Mouse (Mus musculus): ENCODE results near the gene Gm28308. TPM values are rescaled to one million over a fixed set of nuclear protein-coding genes. Genes with fewer than 3 reads are reported as not detected.

The Gm28308 gene
- total RNA-seq, 1 experiment from 2014 or later, result not detected

DNA sequence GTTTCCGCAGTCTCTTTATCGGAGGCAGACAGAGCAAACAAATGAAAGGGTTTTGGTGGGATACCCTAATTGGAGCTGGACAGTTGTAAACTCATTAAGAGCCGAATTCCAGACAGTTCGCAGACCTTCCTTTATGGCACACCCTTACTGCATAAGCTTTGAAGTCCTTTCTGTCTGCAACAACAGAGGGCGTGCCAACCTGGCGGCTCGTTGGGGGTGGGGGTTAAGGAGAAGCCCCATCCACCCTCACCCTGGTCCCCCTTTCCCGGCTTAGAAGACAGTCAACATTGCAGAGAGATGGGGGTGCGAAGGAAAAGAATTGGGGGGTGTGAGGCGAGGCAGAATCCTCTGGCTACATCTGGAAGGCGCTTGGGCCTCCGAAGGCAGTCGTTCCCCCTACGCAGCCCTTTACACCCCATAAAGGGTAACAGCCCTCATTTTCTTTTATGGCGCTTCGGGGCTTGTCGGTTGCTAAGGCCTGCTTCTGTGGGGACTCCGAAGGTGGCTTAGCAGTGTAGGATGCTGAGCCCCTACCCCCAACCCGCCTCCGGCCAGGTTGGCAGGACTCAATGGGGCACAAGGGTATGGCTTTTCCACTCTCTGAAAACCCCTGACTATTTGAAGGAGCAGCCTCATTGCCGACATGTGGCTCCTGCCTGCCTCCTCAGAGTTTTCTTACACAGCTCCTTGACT is 9.0 kb upstream of the Gm28308 start:
- 0 out of 2 replicates have a peak, but pooled peaks have one; percentile 5 for ATAC-seq (replicated peaks; ENCODE audit: low read depth, poor library complexity, severe bottlenecking)

DNA sequence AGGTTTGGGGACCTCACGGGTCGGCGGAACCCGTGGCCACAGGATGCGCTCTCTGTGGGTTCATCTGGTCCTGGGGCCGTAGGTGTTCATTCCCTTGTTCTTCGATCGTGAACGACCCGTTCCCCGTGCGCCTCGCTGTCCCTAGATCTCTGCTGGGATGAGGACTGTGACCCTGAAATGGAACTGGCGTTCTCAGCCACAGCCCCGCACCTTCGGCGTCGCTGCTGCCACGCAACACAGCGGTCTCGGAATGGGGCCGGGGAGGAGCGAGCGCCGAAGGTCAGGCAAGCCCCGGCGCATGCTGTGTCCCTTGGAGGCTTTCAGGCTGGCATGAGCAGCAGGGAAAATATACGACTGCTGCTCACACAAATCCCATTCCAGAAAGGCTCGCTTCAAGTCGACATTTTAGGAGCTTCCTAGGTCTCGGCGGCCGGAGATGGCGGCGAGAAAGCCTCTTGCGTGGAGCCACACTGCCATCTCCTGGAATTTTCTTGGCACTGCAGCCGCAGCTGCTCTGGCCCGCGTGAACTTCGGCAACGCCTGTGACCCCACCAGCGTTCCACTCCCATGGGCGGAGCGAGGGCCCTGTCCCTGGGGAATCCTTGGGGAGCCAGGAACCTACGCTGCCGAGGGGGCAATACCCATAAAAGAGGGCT is 8.3 kb upstream of the Gm28308 start, which contains the start of gene Hoxa7:
Gene Hoxa7, minus strand, starts transcription at position 518 of the 656 bp plus-strand sequence.
- ATAC-seq (replicated peaks; ENCODE audit: low read depth, poor library complexity, severe bottlenecking), result peak; percentile 61

DNA sequence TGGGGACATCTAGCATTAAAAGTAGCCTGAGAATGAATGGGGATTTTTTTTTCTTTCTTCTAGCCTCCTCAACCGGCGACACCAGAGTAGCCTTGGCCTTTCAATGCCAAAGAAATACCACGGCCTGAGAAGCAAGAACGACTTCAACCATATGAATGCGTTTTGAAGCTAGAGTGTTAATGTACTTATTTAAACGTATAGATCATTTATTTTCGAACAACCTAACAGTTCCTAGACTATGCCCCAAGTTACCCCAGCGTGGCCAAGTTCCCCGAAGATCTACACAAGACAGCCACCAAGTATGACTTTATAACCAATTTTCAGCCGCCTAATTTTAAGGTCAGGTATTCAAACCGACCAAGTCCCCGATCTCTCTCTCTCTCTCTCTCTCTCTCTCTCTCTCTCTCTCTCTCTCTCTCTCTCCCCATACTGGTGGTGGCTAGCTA is 7.7 kb upstream of the Gm28308 start:
- ATAC-seq (replicated peaks; ENCODE audit: low read depth, poor library complexity, severe bottlenecking), result no peak

DNA sequence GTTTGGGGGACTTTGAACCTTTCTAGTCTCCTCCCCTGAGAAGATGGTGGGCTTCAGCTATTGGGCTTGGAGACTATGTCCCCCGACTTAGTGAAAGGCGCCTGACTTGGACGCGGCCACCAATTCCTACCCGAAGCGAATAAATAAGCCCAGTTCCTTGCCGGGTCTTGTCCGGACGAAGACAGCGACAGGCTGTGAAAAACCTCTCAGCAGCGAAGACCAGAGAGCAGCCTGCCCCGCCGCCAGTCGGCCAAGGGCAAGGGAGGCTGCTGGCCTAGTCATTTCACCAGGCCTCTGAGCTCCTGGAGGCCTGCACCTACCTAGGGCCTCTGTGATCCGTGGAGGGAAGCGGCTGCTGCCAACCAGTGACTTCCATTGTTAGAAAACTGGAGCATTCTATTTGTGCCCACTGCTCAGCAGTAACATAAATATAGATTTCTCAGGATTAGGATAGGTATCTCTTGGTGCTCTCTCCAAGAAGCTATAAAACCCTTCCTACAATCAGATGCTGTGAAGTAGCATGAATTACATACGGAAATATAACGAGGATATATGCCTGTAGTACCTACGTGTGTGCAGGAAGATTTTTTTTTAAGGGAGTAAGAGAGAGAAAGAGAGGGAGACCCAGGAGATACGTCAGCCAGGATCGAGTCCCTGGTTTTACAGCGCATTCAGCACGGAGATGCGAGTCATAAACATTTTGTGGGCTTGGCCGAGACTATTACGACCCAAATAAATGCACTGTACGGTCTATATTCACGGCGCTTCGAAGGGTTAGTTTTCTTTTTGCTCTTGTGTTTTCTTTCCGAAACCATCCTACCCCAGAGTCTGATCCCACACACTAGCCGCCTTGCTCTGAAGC is 7.1 kb upstream of the Gm28308 start:
- ATAC-seq (replicated peaks; ENCODE audit: low read depth, poor library complexity, severe bottlenecking), result no peak; the same call in 1 of the 2 replicates

DNA sequence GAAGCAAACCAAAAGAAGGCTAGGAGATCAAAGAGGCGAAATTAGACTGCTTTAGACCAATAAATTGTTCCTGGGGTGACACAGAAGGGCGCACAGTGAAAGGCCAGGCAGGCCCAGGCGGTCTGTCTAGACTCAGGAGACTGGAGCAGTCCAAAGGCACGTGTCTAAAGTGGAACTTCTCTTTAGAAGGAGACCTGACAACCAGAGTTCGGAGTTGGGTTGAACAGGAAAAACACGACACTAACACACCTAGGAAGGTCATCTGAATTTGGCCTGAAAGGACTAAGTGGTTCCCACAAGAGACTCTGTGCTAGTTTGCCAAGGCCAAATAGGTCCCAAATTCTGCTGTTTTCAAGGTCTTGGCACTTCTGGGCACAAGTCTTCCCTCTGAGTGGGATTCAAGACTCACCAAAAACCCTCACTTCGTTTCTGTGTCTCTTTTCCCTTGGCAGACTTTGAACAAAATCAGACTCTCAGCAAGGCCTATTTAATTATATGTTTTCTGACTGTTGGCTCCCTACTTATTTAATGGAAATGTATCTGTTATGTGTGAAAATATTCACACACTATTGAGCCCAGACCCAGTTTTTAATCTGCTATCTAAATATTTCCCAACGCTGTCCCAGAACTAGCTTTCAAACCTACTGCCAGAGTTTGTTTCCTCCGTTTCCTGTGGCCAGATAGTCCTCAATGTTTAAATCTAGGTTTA is 6.2 kb upstream of the Gm28308 start:
- no peak for ATAC-seq (replicated peaks; ENCODE audit: low read depth, poor library complexity, severe bottlenecking)

DNA sequence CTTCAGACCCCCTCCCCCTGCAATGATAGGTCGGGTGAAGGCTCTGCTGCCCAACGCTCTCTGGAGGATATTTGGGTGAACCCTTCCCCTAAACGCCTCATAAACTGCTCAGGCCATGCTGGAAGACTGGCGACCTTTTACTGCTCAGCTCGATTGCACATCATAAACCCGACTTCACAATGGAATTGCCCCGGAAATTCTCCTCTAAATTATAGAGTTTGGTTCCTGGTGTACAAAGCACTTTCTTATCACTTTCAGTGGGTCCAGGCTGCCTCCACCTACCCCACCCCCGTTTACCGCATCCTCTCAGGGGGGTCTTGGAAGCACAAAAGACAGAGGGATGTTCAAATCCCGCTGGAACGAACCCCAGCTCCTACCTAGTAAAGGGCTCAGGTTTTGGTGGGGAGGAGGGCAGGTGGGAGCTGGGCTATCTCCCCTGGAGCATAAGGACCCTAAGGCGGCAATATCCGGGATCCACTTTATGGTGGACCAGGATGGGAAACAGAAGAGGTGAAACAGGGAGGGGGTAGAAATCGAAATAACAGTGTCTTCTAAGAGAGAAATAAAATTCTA is 5.6 kb upstream of the Gm28308 start:
- no peak for ATAC-seq (replicated peaks; ENCODE audit: low read depth, poor library complexity, severe bottlenecking)

DNA sequence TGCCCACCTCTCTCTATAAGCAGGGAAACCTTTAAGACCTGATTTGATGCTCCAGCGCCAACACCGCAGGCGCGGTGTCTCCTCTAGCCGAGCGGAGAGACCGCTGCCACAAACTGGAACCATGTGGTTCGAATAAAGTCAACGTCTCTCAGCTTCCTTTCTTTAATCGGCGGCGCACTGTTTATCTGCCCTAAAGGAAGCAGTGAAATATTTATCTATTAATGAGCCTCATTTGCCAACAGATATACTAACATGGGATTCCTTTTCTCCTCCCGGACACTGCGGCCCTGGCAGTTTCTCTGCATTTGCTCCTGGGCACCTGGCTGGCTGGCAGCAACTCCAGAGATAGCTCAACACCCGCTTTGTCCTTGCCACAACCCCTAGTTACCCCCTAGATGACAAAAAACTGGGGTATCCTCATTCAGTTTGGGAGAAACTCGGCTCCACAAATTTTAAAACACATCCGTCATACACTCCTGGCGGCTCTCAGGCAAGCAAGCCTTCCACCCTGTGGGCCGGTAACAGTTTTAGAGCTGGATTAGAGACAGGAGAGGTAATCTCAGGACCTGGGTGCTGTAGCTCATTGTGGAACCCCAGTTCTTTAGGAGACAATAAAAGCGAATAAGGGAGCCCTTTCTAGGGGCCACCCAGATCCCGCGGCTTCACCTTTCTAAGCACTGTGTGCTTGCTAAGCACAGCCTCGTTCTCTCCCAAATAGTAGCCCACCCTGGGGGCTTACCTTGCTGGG is 4.9 kb upstream of the Gm28308 start:
- no peak for ATAC-seq (replicated peaks; ENCODE audit: low read depth, poor library complexity, severe bottlenecking)

DNA sequence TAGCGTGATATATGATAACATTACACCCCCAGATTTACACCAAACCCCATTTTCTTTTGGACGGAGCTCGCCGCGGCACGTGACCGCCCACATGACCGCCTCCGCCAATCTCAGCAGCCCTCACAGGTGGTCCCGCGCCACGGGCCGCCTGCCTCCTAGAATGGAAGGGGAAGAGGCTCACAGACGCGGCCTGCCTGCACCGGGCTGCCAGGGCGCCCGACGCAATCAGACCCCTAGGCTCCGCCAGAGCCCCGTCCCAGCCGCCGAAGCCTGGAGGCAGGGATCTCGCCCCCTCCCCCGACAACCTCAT is 4.3 kb upstream of the Gm28308 start:
- peak; percentile 47 for ATAC-seq (replicated peaks; ENCODE audit: low read depth, poor library complexity, severe bottlenecking)

DNA sequence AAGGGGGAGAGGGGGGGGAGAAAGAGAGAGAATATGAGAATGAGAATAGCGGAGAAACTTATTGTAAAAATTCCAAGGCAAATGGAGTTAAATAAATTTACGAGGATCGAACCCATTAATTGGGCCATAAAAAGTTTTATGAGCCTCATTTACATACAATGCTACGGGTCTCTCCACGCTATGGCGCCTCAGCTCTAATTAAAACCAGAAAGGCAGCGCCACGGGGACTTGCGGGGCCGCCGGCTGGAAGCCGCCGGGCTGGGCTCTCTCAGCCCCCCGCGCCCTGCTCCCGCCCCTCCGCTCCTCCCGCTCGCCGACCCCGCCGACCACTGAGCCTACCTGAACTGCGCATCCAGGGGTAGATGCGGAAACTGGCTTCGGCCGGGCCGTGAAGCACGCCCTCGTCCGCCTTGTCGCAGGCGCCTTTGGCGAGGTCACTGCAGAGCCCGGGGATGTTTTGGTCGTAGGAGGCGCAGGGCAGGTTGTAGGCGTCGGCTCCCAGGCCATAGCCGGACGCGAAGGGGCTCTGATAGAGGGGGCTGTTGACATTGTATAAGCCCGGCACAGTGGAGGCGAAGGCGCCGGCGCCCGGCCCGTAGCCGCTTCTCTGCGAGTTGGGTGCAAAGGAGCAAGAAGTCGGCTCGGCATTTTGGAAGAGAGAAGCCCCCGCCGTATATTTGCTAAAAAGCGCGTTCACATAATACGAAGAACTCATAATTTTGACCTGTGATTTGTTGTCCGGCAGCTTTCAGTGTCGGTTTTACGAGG is 3.7 kb upstream of the Gm28308 start:
- ATAC-seq (replicated peaks; ENCODE audit: low read depth, poor library complexity, severe bottlenecking), result no peak

DNA sequence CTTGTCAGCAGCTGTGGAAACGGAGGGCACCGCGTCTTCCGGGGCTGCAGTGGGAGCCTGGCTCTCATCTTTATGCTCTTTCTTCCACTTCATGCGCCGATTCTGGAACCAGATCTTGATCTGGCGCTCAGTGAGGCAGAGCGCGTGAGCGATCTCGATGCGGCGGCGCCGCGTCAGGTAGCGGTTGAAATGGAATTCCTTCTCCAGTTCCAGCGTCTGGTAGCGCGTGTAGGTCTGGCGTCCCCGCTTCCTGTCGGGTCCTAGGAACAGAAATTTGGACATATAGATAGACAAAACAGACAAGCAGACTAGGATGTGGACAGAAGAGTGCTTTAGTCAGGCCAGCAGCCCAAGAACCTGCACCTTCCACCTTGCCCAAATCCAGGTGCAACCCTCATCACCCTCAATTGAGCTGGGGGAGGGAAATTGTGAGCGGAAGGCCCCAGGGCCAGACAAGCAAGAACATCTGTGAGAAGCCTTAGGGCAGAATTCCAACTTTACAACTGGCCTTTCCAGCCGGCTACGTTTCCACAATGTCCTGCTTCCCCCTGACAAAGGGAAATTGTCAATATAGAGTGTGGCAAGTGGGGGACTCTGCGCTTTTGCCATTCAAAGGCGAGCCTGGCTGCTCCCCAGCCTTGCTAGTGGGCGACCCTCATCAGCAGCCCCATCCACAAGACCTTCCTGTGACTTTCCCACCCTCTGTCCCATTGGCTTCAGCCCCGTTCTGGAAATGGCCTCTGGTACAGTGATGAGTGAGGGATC is 2.8 kb upstream of the Gm28308 start:
- no peak for ATAC-seq (replicated peaks; ENCODE audit: low read depth, poor library complexity, severe bottlenecking)

DNA sequence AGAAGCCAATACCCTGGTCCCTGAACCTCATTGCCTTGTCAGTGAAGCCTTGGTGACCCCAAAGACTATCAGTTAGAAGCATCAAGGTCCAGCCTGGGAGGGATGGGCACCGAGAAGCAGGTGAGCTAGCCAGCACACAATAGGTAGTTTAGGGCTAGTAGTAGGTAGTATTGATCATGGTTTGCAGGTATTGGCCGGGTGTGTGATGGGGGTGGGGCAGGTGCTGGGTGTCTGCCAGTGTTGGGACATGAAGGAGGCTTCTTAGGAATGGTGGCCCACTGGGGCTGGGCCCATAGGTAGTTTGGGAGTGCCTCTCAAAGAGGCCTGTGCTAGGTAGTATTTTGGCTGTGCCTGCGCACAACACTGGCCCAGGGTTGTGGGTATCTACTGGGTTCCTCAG is 1.9 kb upstream of the Gm28308 start:
- no peak for ATAC-seq (replicated peaks; ENCODE audit: low read depth, poor library complexity, severe bottlenecking)

DNA sequence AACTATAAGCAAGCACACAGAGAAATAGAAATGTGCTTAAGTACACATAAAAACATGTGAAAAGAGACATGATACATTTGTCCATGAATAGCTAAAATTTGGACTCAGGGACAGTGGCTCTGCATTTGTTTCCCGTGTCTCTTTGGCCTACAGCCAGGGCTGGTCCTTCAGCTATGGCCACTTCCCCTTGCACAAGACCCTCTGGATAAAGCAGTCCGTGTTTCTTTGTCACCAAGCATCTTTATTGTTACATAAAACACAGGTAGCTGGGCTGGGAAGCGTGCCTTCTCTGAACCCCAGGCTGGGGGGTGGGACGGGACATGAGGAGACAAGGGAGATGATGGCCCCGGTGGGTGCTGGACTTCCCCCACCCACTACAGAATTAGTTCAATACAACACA is 1.1 kb upstream of the Gm28308 start:
- ATAC-seq (replicated peaks; ENCODE audit: low read depth, poor library complexity, severe bottlenecking), result no peak

DNA sequence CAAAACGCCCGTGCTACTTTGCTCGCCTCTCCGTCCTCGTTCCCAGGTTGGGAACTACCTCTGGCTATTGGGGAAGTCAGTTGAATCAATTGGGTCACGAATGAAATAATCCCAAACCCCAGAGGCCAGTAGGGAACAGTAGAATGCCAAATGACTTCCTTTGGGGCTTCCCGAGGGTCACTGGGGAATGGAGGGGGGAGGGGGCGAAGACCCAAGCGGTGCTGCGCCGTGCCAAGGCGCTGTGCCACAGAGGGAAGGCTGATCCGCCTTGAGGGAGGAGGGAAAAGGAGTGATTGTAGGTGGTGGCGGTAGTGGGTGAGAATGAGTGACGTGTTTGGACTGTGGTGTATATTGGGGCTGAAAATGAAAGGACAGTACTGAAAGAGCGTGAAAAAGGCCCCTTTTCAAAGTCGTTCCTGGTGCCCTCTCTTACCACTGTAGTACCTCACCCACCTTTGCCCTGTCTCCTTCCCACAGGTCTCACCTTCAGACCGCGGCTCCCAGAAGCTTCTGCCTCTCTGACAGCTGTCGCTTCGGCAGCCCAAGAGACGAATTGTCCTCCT is 502 bp downstream of the Gm28308 start:
- ATAC-seq (replicated peaks; ENCODE audit: low read depth, poor library complexity, severe bottlenecking), result peak; percentile 29

DNA sequence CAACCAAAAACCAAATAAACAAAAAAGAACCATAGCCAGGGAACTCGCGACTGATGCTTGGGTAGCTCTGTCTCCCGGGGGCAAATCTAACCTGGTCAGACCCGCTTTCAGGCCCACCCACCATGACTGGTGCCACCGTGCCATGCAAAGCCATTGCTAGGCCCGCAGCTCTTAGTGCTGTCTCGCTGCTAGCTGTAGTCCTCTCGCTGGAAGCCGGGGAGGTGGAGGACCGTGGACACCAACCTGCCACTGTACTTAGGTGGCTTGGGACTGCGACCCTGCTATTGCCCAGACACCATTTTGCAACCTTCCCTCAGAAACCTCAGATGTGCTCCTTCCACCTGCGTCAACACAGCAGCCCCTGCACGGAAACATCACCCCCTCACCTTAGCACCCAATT is 1.2 kb downstream of the Gm28308 start:
- 0 out of 2 replicates have a peak, but pooled peaks have one; percentile 2 for ATAC-seq (replicated peaks; ENCODE audit: low read depth, poor library complexity, severe bottlenecking)

DNA sequence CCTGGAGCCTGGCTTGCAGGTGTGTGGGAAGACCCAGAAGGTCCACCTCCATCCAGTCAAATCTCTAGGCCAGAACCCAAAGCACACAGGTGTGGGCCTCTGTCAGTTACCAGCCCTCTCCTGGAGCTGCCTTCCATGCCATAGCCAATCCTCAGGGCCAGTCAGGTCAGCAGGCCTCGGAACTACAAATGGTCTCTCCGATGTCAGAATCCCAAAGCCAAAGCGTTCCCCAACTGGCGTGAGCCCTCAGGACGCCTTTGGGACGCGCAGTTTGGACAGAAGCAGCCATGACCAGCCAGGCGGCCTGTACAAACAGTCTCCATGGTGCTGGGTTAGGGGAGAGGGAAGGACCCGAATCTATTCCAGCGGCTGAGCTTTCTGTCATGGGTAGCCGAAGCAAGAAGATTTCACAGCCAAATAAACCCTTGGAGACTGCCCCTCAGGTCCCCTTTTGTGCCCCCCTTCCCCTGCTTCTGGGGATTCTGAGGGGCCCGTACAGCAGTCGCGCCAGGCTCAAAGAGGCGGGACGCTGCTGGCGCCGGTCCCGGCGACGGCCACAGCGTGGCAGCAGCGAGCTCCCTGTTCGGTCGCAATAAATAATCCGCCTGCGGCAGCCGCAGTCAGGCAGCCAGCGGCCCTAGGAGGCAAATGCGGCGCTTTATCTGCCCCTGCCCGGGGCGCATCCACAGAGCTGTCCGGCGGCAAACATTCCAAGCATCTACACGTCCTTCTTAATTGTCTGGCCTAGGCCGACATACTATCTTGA is 1.8 kb downstream of the Gm28308 start:
- ATAC-seq (replicated peaks; ENCODE audit: low read depth, poor library complexity, severe bottlenecking), result peak; percentile 68

DNA sequence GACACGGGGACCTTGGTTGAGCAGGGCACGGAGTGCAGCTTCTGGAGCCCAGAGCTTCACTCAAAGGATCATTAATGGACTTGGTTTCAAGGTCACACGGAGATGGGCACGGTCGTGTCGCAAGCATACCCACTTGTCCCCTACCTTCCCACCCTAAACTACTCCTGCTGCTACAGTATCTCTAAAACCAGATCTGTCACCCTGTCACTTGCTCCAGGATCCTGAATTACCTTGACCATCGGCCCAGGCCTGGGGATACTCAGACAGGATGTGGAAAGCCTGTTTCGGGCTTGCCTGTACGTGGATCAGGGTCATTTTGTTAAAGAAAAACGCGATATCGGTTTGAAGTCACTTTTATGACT is 3.5 kb downstream of the Gm28308 start:
- ATAC-seq (replicated peaks; ENCODE audit: low read depth, poor library complexity, severe bottlenecking), result no peak

All from common myeloid progenitor, adult 5-6 weeks (primary cell).